Mouse (Mus musculus) right cerebral cortex, adult 18-20 months (tissue): ENCODE results near the gene Col4a6.

Source experiments
- DNase-seq: peaks from one replicate; pipeline ENCODE4 v3.0.0; 2022; ENCODE audit warnings: mixed read lengths

Gene Col4a6

GRCm38 (mm10) chrX:141473470-141474302 is at the start of gene Col4a6:
TSS of gene Col4a6 (minus strand) at chrX:141474076.
- DNase-seq: no peak

GRCm38 (mm10) chrX:141503125-141503524 is 29.2 kb upstream of the Col4a6 start:
- no peak for DNase-seq

- DNase-seq: no peak
These were observed 20.7 kb upstream of the Col4a6 start for GRCm38 (mm10) chrX:141494545-141494944.

GRCm38 (mm10) chrX:141475566-141476327 is 1.9 kb upstream of the Col4a6 start:
- peak; percentile 2 for DNase-seq

GRCm38 (mm10) chrX:141475110-141475509 is 1.2 kb upstream of the Col4a6 start, which contains the start of gene Col4a5:
TSS of gene Col4a5 (plus strand) at chrX:141475385.
- DNase-seq: peak; percentile 12

GRCm38 (mm10) chrX:141447936-141448335 is 25.9 kb downstream of the Col4a6 start:
- no peak for DNase-seq

DNA sequence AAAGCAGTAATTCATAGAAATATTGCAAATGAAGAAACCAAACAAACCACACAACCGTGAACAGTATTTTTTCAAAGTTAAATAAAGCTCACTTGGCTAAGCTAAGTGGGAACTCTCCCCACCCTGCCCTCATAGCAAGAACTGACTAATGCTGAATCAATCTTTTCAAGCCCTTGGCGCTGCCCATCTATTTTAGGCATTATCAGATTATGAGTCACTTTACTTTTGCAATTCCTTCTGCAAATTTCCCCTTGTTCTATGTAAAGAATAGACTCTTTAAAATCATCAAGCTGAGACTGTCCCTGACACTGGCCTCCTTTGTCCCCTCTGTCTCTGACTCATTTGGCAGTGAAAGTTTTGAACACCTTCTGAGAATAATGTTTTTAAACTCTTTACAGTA is 34.5 kb downstream of the Col4a6 start:
- DNase-seq: peak; percentile 1

GRCm38 (mm10) chrX:141436780-141437179 is 37.1 kb downstream of the Col4a6 start:
- no peak for DNase-seq

GRCm38 (mm10) chrX:141415318-141415717 is 58.6 kb downstream of the Col4a6 start:
- no peak for DNase-seq

- DNase-seq: no peak
These were observed 77.6 kb downstream of the Col4a6 start for GRCm38 (mm10) chrX:141396243-141396642.

- DNase-seq: no peak
These were observed 88.3 kb downstream of the Col4a6 start for GRCm38 (mm10) chrX:141385399-141386105.

GRCm38 (mm10) chrX:141384632-141385031 is 89.2 kb downstream of the Col4a6 start:
- DNase-seq: no peak

DNA sequence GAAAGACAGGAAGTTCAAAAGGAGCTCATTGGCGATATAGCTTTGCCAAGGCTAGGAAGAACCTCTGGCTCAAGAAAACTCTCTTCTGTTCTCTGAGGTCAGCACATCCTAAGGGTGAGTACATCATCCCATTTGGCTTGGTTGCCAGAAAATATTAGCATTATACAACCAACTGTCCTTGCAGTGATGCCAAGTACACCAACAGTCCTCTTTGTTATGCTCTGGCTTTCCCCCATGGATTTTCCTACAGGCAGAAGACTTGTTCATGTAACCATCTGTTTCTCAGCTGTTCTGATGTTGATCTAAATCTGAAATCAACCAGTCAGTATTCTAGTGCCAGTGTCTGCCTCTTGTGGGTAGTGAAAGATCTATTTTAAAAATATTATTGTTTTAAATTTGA is 103.6 kb downstream of the Col4a6 start:
- DNase-seq: no peak

- DNase-seq: no peak
These were observed 110.5 kb downstream of the Col4a6 start for GRCm38 (mm10) chrX:141363331-141363730.

- DNase-seq: no peak
These were observed 132.5 kb downstream of the Col4a6 start for GRCm38 (mm10) chrX:141341417-141341816.

DNA sequence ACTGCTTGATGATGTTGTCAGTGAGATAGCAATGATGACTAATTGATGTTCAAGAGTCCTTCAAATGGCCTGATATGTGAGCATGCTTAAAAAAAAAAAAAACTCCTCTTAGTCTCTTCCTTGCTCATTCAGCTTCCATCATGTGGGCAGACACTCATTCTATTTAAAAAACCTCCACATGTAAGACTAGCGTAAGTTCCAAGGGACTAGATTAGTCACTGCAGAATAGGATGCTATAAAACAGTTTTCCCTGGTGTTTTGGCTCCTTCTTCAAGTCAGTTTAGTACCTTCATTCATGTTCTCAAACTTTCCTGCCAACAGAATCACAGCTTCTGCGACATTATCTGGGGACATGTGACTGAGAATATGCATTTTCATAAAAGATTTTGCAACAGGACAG is 145.8 kb downstream of the Col4a6 start:
- no peak for DNase-seq

- no peak for DNase-seq
These were observed 149.7 kb downstream of the Col4a6 start for GRCm38 (mm10) chrX:141324201-141324600.

GRCm38 (mm10) chrX:141316217-141316616 is 157.7 kb downstream of the Col4a6 start:
- DNase-seq: no peak

DNA sequence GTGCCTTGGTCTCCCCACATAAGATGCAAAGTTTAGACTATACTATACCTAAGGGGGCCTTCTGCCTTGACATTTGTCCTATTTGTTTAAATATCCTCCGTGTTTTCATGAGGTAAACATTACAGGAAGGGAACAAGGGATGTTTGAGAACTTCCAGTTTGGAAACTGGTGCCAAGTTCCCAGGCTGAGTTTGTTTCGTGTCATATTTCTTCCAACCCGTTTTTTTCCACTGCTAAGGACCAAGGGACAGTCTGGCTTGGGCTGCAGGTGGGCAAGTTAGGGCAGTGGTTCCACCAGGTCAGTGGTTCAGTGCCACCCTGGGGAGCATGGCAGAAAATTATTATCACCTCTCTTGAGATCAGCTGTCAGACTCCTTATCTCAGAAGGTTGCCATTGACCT is 158.1 kb downstream of the Col4a6 start:
- no peak for DNase-seq

DNA sequence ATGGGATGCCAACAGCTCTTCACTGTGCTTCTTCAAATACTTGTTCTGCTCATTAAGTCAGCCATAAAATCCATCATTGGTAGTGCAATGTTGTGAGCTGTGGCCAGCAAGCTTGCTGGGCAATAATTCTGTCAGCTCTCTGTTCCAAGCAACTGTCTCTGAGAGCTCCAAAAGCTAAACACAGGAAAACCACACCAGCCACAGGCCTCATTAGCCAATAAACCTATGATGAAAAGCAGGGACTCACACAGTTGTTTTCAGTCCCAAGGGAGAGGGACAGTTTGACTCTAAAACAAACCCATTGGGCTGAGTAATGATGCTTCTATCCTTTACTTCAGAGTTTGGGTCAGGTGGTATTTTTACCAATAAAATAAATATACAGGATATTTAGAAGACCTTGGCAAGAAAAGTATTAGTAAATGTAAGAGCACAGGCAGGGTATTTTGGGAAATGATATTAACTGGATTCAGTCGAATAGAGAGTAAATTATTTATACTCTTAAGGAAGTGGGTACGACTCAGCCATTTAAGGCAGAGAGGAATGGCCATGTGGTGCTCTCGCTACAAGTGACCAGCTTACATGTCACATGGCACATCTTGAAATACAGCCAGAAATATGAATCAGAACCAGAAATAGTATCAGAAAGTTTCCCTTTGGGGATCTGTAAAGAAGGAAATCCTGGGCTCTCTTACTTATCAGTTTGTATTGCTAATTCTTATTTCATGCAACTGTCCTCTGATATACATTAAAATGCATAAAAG is 181.0 kb downstream of the Col4a6 start:
- no peak for DNase-seq

DNA sequence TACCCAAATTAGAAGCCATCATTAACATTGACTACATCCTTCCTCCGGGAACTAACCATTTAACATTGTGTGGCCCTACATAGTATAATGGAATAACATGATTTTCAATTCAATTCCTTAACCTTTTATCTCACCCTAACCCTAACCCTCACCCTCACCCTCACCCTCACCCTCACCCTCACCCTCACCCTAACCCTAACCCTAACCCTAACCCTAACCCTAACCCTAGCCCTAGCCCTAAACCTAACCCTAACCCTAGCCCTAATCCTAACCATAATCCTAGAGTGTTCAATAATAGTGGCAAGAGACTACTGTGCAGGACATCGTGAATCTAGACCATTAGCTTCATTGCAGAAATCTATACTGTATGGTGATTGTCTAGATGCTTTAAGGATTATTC is 197.5 kb downstream of the Col4a6 start:
- no peak for DNase-seq

- DNase-seq: no peak
These were observed 207.9 kb downstream of the Col4a6 start for GRCm38 (mm10) chrX:141265986-141266385.

GRCm38 (mm10) chrX:141249636-141250035 is 224.2 kb downstream of the Col4a6 start:
- no peak for DNase-seq
